Mouse (Mus musculus) embryo, embryonic 10 days (tissue): Measurements from ENCODE around the gene Hdac7.

Experiments used
- DNase-seq: peaks from one replicate; pipeline ENCODE4 v3.0.0-alpha.2; 2015; ENCODE audit warnings: low spot score

Hdac7 gene

DNA sequence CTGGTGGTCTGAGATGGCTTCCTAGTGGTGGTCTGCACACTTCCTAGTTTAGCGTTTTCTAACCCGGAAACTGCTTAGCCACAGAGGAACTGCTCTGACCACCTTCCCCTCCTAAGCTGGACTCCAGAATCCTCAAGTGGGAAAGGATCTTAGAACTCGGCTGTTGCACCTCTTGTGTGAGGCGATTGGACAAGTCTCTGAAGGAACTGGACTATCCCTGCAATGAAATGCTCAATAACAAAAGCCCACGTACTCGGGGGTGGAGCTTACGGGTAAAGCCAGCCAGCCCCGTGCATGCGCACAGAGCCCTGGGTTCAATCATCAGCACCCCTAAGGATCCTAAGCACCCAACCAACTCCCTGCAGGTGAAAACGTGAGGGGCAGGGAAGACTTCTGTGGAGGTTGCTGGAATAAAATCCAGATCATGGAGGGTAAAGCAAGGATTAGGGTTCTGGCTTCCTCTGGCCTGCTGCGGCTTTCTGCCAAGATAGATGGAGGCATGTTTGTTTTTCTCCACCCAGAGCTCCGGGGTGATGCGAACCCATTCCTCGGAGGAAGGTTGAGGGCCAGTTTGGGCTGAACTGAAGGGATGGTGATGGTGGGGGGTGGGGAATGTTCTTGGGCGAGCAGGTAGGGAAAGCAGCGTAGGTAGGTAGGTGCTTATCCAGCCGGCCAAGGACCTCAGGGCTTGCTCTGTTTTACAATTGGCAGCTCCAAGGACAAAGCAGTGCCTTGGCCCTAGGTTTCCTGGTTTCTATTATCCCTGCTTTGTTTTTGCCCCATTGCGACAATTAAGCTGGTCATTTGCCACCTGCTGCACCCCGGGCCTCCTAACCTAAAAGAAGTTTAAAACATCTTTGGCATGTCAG lies 56.3 kb downstream of the Hdac7 start:
- DNase-seq: no peak

DNA sequence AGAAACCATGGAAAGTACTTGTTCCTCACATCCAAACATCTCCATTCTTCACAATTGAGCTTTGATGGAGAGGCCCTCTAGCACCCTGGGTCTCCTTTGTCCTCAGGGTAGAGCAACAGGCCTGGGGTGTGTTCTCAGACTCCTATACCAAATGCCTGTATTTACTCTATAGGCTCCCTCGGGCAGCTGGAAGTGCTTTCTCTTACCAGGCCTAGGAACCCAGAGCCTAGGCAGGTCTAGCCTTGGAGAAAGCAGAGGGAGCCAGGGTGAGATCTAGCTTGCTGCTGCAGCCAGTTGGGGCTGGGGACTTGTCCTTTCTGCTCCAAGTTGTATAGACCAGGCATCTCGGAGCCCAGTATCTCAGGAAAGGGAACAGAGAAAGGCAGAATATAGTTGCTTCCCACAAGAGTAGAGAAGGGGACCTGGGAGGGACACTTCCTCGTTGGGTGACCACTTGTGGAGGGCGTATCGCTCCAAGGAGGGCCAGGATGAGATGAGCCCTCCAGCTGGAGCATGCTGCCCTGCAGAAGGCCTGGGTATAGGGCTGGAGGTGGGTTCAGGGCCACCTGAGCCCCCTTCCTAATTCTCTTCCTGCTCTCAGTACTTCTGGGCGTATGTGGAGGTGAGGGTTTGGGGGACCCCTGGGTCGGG lies 57.0 kb downstream of the Hdac7 start:
- DNase-seq: no peak

DNA sequence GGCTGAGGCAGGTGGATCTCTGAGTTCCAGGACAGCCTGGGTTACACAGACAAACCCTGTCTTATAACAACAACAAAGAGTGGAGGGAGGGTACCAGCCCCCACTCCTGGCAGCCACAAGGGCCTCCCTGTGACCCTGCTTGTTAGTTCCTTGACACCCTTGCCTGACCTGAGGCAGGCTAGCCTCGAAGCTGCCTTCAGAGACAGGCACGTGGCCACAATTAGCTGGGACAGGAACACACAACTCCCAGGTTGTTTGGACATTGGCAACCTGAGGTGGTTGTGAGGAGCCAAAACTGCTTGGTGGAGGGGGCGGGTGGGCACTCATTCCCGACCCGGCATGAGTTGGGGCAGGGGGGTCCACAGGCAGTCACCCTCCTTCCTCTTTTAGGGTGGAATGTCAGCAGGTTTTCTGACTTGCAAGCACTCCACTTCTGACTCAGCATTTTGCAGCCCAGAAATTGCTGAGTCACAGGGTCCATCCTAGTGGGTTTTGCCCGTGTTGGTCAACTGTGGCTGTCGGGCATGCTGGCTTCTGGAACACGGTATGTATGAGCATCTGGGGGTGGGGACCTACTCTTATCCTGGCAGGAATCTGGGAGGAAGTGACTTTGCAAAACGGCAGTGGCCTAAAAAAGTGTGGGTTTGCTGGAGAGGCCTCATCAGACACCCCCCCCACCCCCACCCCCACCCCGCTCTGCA lies 57.7 kb downstream of the Hdac7 start:
- DNase-seq: no peak

DNA sequence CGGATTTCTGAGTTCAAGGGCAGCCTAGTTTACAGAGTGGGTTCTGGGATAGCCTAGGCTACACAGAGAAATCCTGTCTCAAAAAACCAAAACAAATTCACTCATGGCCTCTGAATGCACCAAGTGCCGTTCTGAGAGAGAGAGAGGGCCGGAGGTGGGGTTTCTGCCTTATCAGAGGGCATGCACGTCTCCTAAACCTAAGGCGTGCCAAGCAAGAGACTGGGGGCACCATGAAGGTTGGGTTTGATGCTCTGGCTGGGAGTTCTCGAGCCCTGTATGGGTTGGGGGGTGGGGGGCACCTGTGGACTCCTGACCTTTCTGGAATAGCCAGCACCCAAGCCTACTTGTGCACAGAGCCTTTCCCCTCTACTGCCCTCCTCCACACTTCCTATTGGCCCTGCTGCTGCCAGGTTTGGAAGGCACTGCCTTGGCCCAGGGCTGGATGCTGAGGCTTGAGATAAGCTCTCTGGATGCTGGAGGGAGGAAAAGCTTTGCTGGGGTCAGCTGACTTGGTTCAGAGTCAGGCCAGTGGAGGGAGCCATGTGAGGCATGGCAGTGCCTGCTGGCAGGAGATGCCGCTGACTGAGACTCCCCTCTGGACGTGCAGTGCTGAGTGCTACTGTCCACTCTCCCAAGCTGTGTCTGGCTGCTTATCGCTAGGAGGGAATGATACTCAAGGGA lies 58.4 kb downstream of the Hdac7 start:
- DNase-seq: no peak

DNA sequence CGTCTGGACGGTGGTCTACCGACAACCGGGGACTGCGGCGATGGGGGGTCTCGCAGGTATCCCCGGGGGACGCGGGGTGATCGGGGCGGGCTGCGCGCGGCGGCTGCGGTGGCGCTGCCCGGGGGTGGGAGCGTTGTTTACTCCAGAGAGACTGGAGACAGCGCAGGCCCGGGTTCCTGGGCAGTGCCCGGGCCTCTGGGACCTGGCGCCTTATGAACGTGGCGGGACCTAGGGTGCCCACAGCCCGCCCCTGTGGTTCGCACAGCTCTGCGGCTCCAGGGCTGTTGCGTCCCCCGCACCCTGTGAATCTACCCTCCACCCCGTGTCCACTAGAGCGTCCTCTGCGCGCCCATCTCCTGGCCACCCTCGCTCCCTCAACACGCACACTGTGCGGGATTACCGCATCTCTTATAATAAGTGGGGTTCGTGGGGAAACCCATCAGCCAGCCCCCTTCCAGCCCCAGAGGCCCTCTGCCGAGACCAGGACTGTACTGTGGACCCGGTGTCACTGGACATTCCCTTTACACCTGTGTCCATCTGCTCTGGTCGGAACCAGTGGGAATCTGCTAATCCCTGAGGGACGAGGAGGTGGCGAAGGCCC lies 59.6 kb downstream of the Hdac7 start:
- DNase-seq: no peak

DNA sequence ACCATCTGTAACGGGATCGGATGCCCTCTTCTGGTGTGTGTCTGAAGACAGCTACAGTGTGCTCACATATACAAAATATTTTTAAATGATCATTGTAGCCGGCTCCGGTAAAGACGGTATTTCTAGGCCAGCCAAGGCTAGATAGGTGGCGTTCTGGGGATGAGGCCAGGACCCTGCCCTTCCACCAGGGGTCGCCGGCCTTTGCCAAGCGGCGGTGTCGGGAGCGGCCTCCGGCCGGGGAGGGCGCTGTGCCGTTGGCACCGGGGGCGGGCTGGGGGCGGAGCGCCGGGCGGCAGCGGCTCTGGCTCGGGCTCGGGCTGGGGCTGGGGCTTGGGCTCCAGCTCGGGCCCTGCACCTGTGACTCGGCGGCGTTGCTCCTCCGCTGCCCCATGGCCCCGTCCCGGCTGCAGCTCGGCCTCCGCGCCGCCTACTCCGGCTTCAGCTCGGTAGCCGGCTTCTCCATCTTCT lies 60.2 kb downstream of the Hdac7 start:
- DNase-seq: peak; percentile 90

DNA sequence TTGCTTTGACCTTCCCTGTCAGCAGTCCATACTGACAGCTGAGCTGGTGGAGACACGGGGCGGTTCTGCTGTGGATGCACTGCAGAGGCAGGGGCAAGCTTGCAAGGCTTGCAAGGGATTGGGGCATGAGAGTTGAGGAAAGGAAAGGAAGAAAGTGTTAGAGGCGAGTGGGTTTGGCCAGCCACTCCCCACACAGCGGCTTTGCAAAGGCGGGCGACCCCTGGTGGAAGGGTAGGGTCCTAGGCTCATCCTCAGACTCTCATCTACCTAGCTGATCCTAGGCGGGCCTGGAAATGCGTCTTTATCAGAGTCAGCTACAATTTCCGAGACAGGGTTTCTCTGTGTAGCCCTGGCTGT lies 61.6 kb downstream of the Hdac7 start:
- DNase-seq: peak; percentile 90

DNA sequence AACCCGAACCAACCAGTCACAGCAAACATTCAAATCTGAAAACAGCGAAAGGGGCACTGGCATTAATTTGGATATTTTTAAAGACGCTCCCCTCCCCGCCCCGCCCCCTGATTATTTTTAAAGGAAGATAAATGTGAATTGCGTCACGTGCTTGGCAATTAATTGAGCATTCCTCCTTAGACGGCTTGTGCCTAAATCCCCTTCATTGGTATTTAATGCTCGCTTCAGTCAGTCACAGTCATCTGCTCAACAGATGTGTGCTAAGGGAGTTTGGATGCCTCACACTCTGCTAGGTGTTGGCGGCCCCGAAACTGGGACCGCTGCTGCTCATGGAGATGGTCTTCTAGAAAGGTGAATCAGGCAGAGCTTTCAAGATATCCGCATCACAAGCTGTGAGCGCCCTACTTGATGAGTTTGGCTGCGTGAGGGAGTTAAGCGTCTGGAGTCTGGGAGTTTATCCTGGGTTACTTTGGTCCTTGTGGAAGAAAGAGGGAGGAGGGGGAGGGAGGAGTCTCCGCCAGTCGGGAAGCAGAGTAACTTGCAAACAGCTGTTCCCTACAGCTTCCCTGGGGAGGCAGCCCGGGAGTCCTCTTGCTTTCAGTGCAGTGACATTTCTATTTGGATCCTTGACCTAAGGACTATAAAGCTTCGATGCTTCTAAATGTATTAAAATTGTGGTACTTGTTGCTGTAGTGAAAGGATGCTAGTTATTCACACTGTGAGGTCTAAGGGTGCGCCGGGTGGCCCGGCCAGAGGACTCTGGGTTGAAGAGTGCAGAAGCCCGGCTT lies 62.1 kb downstream of the Hdac7 start:
- peak; percentile 76 for DNase-seq

DNA sequence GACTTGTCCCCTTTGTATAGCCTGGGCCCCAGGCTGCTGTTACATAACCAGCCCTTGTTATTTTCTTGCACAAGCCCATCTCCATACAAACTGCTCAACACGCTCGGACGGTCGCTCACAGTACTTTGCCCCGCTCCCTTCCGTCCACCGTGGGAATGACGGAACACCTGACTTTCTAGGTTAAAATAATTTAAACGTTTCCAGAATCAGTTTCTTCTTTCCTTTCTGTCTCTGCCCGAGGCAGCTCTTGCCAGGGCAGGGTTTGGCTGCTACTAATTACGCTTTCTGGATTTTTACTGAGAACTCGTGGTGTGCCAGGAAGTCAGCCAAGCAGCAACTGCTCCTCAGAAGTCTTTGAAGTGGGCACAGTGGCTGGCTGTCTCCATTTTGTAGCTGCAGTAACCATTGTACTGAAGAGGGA lies 63.7 kb downstream of the Hdac7 start:
- DNase-seq: no peak

DNA sequence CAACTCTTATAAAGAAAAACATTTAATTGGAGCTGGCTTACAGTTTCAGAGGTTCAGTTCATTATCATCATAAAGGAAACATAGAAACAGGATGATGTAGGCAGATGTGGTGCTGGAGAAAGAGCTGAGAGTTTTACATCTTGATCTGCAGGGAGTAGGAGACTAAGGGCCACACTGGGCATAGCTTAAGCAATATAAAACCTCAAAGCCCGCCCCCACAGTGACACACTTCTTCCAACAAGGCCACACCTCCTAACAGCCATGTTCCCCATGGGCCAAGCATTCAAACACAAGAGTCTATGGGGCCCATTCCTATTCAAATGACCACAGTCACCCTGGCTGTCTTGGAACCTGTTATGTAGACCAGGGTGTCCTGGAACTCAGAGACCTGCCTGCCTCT lies 64.7 kb downstream of the Hdac7 start:
- DNase-seq: no peak

DNA sequence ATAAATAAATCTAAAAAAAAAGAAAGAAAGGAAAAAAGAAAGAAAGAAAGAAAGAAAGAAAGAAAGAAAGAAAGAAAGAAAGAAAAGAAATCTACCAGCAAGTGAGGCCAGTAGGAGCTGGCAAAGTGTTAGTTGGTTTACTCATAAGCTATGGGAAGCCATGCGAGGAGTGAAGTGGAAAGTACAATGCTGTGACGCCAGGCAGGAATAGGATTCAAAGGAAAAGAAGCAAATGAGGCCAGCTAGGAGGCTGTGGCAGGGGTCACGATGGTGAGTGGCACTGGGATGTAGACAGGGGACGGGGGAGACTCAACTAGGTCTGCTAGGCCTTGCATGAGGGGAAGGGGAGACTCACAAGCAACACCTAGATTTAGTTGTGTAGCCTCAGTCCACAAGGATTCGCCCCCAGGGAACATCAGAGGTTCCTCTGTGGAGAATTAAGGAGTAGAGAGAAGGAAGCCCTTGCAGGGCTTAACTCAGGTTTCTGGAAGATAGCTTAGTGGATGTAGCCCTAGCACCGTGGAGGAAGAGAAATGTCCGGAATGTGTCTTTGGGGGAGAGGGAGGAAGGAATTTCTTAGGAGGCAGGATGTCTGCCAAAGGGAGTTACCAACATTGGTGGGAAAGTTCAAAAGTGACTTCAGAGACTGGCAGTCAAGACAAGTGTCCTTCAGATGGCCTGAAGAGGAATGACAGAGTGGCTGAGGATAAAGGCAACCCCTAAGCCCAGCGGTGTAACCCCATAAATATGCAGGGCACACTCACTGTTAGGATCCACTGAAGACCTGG lies 65.8 kb downstream of the Hdac7 start, which contains the start of gene Slc48a1:
Slc48a1 (plus strand) TSS at position 210 of the 788 bp plus-strand sequence.
- no peak for DNase-seq

DNA sequence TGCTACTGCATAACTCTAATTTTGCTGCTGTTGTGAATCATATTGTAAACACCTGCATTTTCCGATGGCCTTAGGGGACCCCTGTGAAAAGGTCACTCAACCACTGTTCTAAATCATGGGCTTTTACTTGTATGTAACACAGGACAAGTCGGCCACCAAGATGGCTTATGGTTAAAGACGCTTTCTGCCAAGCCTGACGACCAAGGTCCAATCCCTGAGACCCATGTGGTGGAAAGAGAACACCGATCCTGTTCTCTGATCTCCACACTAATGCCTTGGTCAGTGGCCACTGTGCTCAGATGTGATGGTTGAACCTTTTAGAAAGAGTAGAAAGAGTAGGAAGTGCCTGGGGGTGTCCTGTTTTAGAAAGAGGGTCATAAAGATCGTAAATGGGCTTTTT lies 67.4 kb downstream of the Hdac7 start:
- no peak for DNase-seq

DNA sequence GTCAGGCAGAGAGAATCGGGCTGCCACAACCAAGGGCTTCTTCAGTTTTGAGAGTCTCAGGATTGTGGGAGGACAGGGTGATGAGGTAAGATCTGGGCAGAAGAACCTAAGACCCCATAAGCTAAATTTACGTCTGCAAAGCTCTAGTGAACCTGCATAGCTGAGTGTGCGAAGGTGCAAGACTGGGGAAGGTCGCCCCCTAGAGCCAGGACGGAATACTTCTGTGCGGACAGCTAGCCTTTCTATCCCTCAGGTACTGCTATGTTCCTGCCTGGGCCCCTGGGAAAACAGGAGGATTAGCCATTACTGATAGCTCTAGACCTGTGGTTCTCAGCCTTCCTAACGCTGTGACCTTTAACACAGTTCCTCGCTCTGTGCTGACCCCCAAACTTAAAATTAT lies 67.8 kb downstream of the Hdac7 start:
- peak; percentile 83 for DNase-seq

DNA sequence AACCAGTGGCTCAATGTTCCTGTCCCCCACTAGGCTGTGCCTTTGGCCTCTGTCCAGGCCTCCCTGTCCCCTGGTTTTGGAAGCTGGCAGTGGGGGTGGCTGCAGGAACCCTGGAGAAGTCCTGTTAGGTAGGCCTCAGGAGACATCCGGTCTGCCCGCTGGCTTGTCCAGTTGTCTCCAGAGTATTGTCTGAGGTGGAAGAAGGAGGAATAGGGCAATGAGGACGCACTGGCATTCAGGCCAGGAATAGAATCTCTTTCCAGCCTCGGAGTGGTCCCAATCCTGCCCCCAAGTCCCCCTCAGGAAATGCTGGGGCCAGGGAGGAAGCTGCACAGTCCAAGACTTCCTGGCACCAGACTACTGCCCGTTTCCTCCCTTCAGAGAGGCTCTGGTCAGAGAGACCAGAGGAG lies 70.3 kb downstream of the Hdac7 start:
- DNase-seq: no peak

DNA sequence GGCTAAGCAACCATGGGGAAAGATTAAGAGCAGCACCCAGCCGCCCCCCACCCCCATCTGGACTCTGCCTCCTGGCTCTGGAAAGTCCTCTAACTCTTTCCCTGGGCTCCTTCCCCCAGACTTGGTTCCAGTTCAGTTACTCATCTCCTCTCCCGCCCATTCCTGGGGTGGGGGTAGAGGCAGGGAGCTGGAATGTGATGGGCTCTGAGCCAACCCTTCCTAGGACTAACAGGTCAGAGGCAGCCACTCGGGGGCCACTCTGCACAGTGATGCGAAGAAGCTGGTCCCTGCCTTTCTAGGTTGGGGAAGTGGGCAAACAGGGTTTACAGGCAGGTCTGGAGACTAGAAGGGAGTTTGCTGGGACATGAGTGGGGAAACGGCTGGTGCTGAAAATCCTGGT lies 71.2 kb downstream of the Hdac7 start:
- peak; percentile 61 for DNase-seq

DNA sequence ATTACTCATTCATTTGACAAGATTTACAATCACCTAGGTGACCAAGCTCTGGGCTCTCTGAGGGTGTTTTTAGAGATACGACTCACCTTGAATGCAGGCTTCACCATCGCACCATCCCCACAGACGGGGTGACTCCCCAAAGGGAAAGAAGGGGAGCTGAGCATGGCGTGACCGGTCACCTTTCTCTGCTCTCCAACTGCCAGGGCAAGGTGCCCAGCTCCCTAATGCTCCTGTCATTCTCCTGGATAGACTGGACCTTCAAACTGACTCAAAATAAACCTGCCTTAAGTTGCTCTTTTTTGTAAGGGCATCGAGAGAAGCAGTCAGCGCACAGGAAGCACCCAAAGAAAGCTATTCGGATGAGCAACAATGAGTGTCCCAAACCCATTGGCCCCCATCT lies 74.0 kb downstream of the Hdac7 start:
- DNase-seq: no peak

DNA sequence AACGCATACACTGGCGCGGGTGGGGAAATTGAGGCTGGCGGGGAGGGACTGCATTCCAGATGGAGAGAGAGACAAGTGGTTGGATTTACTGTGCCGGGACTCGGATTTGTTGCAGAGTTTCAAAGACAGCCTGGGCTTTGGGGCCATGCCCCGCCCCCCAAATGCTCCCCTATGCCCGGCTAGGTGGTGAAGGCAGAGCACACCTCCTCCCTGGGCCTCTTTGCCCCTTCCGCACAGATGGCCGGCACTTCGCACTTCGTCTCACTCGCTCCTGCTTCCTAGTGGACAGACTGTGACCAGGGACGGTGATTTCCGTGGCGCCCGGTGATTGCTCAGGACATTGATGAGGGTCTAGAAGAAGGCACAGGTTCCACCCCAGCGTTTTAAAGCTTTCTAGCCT lies 76.1 kb downstream of the Hdac7 start:
- DNase-seq: peak; percentile 59

DNA sequence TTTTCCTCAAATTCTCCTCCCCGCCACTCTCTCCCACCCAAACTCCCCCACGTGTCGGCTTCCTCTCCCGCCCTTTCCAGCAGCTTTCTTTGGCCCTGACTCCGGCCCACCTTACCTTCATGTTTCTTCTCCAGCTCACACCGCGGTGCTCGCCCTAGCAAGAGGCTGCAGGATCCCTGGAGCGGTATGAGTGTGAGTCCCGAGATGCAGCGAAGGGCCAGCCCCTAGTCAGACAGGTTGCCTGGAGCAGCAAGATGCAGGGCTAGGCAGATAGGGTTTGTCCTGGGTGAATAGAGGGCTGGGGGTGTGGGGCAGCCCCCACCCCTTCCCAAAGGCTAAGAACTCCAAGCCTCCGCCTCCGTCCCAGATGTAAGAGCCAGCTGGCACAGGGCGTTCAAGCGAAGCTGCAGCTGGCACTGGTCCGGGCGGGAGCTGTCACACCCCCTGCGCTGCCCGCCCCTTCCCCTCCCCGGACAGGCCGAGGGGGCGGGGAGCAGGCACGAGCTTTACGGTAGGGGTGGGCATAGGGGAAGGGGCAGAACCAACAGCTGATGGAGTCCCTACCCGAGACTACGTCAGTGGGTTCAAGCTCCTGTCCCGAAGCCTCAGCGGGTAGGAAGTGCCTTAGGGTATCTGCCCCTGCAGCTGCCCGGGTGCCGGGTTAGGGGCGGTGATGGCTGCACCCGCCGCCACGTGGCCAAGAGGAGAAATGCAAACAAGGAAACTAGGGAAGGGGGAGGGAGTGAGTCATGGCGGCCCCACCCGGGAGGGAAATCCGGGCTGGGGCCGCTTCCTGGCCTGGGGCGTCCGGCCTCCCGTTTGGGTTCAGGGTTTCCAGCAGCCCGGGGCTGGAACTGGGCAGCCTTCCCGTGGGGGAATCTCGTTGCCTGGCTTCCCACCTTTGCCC lies 76.8 kb downstream of the Hdac7 start, which contains the start of gene Rapgef3:
Rapgef3 (minus strand) TSS at position 693 of the 907 bp plus-strand sequence.
- DNase-seq: peak; percentile 80
